Mouse (Mus musculus) fat pad, adult 2 months (tissue): ENCODE data around the gene Susd2.

Experiments
- DNase-seq: peaks from one replicate; pipeline ENCODE4 v3.0.0-alpha.2; 2011; ENCODE audit warnings: low read depth, low spot score; ENCODE audit errors: extremely low read depth

The Susd2 gene

DNA sequence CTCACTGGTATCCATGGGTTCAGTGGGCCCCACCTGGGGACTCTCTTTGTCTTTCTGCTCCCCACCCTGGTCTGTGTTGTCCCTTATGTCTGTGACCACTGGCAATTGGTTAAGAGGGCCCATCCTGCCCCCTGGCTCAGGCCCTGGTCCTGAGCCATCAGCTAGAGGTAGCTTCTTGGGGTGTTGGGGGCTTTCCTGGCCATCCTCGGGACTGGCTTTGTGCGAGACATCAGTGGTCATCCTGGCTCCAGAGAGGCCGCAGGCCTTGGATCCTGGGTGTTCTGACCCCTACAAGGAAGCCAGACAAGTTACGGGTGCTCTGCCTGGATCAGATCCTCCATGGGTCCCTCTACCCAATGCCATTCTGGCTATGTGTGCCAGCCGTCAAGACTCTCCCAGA lies 13.4 kb upstream of the Susd2 start:
- no peak for DNase-seq

DNA sequence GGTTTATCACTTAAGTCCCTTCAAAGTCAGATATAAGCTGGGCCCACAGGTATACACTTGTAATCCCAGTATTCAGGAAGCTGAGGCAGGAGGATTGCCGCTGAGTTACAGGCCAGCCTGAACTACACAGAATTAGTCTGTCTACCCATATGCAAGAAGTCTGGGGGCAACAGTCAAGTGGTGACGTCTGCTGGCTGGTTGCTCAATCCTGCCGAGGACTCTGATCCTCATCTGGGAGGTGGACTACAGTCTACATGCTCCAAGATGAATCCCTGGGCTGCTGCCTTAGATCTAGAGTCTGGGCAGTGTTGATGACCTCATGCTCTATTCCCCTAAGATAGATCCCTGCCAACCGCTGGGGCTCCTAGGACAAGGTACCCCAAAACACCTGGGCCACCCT lies 10.2 kb upstream of the Susd2 start:
- no peak for DNase-seq

DNA sequence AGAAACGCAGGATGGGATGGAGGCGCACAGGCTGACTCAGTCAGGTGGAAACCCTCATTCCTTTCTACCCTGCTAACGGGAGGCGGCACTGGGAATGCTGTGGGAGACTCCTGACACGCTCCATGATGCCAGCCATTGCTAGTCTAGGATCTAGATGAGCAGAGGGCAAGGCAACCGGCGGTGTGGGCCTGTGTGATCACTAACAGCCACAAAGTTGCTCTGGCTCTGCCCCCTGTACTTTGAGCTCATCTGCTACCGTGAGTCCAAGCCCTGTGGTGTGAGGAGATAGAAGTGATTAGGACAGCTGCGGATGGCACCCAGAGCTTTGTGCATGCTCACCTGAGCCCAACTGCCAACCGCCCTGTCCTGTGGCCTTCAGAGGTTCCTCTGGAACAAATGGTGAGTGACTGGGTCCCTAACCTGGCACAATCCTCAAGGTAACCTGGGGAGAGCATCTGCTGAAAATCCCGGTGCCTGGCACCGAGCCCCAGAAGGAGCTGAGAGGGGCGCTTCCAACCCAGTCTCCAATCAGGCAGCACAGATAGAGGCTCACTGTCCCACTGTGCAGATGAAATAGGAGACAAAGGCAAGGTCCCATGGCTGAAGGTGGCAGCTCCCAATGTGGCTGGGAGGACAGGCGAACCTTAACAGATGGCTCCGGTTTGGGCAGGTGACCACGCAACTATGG lies 7.7 kb upstream of the Susd2 start:
- no peak for DNase-seq

DNA sequence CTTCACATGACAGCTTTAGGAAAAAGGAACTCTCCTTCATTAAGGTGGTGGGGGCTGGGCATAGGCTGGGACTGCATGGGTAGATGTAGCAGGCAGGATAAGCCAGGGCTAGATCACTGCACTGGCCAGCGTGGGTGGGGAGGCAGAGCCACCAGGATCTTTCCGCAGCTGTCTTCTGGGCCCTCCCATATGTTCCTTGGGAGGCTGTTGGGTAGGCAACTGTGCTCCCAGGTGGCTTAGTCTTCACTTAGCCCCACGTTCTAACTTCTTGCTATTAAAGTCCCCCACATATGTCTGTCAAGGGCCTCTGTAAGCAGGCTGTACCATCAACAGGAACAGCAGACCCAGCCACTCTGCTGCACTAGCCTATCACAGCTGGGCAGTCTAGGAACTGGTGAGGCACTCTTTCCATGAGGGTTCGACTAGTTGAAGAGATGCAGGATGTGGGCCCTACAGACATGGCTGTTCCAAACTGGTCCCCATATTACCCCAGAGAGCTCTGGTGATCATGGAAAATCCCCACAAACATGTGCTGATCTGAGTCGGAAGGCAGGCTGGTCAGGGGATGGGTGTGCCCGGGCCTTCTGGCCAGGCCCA lies 6.6 kb upstream of the Susd2 start:
- no peak for DNase-seq

DNA sequence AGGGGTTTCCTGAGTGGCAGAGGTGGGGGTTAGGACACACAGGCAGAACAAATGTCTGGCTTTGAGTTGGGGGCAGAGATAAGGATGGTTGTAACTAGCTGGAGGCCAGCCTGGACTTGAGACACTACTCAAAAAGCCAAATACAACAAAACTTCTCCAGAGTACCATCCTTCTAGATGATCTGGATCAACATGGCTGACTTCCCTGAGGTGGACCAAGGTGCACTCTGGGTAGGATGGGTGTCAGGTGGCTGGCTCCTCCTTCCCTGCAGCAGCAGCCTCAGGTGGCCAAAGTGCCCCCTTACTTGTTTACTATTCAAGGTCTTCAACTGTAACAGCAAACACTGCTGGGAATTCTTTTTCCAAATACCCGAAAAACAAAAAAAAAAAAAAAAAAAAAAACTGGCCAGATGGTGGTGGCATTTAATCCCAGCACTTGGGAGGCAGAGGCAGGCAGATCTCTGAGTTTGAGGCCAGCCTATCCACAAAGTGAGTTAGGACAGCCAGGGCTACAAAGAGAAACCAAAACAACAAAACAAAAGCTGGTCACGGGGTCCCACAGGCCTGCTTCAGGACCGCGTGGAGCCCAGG lies 5.7 kb upstream of the Susd2 start:
- no peak for DNase-seq

DNA sequence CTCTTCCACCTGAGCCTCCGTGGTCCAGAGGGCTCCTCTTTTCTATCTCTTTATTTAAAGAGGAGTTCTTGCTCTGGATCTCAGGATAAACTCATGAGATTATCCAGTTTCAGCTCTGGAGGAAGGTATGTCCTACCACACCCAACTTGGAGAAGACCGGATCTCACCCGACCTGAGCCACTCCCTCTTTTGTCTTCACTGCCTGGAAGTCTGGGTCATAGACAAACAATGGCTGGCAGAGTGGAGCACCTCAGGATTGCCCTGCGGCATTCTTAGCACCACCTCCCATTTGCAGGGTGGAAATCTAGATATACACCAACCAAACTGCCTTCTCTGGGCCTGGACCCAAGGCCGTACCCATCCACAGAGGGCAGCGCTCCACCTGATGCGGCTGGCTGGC lies 5.2 kb upstream of the Susd2 start:
- DNase-seq: no peak

DNA sequence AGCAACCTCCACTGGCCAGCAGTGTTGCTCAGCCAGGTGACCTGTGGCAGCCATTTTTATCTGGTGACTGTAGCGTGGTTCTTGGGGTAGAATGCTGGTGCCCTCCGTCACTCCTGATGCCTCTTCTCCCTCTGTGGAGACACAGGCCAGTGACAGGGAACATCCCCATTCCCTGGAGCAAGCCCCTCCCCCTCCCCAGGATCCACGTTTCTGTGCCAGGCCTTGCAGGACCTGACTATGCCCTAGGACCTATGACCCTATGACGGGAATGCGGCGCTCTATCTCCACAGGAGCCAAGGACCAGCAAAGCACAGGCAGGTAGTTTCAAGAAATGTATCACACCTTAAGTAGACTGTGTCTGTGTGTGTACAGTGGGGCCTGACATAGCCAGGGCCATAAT lies 4.3 kb upstream of the Susd2 start:
- no peak for DNase-seq

DNA sequence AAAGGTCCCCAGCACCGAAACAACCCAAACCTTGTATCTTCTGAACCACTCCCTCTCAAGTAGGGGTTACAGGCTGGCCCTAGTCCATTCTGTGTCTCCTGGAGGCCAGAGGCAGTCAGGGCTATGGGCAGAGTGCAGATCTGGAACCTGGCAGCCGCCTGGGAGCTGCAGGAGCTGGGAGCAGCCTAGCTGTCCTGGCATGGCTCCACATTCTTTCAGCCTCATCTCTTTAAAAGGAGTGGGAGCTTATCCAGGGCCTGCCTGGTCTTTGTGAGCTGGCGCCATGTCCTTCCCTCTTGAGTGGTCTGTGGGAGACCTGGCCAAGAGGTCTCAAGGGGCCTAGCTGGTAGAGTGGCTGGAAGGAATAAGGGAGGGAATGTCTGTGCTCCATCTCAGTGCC lies 3.6 kb upstream of the Susd2 start:
- DNase-seq: no peak

DNA sequence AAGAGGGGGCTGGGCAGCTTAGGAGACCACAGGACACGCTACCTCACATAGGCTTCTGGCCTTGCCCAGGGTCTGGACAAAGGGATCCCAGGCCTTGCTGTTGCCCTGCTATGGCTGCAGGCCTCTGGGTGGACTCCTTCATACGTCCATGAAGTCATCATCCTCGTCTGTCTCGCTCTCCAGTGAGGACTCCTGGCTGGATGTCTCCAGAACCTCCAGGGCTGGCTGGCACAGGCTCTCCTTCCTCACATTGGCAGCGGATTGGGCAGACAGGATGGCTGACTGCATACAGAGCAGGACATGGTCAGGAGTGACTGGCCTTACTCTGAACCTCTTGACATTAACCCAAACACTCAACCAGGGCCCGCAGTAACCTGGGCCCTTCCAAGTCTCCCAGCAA lies 2.6 kb upstream of the Susd2 start:
- DNase-seq: no peak

DNA sequence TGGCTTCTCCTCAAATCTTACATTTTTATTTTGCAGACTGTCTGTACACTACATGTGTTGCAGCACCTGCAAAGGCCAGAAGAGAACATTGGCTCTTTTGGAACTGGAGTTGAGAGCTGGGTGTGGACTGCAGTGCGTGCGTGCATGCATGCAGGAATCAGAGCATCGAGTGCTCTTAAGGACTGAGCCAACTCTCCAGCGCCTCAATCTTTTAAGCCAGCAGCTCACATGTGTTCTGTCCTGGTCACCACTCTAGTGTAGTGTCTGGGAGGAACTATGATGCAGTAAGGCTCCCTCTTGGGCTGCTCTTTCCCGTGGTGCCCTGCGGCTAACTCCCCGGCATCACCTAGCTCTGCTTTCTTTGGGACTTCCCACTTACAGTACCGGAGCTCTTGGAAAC lies 1.8 kb upstream of the Susd2 start:
- DNase-seq: no peak

DNA sequence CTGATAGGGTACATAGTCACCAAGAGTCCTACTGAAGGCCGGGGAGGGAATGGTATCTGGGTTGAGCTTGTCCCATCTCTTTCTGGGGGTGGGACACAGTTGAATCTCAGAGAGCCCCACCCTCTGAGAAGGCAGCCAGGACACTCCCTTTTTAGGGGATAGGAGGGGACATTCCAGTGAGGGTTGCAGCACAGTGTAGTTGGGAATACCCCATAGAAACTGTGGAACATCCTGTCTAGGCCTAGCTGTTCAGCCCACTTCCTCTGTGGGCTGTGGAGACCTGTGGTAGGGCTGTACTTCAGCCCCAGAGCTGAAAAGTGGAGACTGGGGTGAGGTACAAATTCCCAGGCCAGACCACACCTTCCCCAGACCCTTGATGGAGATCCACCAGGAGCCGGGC lies 917 bp downstream of the Susd2 start:
- DNase-seq: no peak

DNA sequence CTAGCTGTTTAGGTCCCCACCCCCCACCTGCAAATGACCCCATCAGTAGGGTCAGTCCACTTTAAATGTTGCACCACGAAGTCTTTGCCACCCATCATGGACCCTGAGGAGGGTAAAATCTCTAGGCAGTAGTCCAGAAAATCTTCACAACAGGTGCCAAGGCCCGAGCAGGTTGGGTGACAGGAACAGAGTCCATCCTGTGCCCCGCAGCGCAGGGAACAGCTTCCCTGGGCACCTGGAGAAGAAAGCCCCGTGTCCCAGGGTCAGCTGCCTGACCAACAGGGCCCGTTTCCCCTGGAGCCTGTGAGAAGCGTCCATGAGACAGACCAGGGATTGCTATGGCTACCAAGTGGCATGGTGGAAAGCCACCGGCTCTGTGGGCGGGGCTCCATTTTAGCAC lies 1.4 kb downstream of the Susd2 start:
- DNase-seq: no peak

DNA sequence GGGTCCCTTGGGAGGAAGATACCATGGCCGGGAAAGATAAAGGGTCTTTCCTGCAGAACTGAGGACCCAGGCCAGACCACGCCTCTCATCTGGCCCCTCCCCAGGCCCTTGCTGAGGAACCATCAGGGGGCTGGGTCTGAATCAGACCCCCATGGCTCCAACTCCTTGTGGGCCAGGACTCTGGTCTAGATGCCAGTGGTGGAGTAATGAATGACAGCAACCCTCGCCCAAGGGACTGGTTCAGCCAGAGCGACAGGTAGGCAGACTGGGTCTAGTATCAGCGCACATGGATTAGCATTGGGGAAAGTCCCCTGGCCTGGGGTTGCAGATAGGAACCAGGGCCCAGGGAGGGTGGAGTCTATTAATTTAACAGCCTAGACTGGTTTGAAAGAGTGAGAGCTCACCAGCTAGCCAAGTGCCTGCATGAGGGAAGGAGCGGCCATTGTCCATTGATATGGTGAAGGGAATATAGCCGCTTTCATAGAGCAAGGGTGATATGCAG lies 2.0 kb downstream of the Susd2 start:
- no peak for DNase-seq

DNA sequence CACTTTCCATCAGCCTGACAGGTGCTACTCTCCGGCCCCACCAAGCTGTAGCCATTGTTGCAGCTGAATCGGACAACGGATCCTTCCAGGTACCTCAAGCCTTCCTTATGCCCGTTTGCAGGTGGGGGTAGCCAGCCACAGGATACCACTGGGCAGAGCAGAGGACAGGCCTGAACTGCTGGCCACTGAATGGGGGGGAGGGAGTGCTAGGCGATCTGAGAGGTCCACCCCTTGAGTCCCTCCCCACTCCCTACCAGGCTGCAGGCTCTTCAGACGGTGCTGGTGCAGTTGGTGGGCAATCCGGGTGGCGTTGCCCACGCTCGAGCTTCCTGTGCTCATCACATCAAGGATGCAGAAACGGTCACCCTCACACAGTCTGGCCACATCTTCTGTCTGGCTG lies 6.1 kb downstream of the Susd2 start:
- no peak for DNase-seq

DNA sequence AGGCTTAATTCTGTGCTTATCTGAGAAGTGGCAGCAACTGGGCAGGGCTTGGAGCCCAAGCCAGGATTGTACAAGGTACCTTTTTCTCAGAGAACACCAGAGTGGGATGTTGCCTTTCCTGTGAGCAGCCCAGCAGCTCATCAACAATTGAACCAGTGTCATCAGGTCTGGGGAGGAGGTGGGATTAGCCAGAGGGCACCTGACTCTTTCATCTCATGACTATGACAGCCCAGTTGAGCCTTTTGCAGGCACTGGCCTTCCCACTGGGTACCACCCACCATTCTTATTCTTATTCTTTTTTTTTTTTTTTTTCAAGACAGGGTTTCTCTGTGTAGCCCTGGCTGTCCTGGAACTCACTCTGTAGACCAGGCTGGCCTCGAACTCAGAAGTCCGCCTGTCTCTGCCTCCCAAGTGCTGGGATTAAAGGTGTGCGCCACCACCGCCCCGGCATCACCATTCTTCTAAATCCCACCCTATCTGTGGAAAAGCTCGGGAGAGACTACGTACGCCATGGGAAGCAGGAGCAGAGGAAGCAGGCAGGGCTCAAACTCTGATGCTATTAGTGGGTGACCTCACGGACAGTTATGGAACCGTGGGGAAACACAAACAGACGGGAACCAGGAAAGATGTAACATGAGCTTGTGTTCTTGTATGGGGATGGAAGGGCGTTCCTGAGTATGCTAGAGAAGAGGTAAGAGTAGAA lies 7.6 kb downstream of the Susd2 start:
- DNase-seq: no peak

DNA sequence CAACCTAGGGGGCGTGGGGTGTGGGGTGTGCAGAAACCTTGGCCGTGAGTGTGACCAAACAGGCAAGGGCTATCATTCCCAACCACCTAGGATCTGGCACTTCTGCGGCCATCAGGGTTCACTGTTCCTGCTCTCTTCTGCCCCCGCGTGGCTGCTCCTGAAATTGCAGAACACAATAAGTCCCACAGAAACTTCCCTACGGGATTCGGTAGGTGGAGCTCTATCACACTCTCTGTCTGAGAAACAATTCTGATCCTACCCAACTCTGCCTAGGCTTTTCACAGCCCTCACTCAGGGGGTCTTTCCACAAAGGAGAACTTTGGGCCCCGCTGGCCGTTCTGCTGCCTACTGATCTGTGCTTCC lies 8.1 kb downstream of the Susd2 start:
- no peak for DNase-seq

DNA sequence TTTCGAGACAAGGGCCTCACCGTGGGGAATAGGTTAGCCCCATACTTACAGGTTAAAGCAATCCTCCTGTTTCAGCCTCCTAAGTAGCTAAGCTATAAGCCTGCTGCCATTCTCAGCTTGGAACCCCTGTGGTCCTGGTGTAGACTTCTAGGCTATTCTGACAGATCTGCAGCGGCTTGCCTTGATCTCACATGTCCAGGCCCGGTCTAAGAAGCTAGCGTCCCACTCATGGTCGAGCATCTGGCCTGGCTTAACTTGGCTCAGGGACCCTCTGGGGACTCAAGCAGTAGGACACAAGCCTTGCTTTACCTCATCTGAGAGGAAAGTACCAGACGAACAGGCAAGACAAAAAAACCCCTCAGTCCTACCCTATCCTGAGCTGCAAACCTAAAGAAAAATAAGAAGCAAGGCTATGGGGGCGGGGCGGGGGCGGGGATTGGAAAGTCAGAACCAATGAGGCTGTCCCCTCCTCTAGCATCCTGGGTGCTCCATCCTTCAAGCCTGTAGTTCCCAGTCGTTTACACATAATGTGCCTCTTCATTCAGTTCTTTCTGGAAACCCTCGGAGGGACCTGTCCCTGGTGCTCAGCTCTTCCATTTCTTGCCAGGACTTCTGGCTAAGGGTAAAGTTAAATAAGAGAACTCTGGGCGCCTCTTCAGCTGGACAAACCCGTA lies 8.7 kb downstream of the Susd2 start:
- DNase-seq: no peak

DNA sequence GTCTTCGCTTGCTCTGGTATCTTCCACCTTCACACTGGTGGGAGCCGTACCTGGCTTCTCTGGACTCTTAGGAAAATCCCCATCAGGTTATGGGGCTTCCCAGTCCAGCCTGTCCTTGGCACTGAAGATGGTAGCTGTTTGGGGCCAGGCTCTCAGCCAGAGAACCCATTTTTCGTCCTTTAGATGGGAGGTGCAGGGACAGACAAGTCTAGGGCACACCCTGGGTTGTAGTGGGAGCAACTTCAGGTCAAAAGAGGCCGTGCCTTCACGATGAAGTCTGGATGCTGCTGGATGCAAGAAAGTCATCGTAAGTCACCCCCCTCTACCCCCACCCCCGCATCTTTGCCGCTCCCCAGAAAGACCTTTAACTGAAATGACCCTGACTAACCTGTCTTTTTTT lies 9.2 kb downstream of the Susd2 start:
- DNase-seq: no peak

DNA sequence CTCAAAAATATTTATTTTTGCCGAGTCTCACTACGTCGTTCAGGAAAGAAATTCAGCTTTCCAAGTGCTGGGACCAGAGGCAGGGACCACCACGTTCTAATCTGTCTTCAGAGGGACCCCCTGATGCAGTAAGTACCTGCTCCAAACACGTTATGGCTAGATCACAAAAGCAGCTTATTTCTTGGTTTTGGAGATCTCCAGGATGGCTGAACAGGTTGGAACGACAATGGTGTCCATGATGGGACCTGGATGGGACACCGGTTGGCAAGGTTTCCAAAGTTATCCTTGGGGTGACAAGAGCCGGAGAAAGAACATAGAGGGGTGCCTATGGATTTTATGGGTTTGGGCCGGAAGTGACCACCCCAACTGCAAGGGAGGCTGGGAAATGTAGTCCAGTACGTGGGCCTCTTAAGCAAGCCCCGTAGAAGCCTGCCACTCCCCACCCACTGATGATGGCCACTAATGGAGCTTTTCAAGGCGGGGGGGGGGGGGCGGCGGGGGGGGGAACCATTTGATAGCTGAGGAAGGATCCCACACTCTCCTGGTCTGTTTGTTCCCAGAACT lies 10.2 kb downstream of the Susd2 start:
- DNase-seq: no peak

DNA sequence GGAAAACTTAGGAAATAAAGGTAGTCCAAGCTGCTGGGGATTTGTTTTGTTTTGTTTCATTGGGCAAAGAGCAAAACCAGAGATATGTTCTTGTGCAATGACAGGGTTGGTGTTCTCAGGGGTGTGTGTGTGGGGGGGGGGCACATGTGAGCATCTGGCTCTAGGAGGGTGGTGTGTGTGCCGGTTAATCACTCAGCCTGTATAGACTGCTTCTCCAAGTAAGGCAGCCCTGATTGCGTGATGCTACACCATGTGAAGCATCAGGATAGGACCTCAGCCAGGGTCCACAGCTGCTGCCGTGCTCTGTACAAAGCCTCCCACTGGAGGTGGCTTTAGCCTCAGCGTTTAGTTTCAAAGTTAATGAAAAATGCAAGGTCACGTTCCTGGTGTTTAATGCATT lies 10.8 kb downstream of the Susd2 start:
- DNase-seq: no peak

DNA sequence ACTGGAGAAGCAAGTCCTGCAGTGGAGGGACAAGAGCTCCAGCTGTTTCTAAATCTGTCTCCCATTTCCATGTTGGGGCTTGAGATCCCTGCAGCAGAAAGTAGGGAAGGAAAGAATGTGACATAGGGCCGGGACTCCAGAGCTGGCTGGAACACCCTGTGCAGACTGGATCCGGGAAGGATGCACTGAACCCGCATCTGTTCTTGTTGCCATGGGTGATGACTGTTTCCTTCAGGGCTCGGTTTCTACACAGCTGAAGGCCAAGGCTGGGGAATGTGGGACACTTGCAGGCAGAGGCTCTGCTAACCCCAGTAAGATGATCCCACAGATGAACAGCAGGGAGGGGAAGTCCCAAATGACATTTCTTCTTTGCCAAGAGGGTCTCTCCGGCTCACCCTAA lies 11.2 kb downstream of the Susd2 start:
- DNase-seq: no peak
